Mouse (Mus musculus): ENCODE data around the gene Grid2. TPM values are rescaled to one million over a fixed set of nuclear protein-coding genes. Genes with fewer than 3 reads are reported as not detected.

Grid2 gene
- polyA plus RNA-seq, 1 experiment from 2014 or later, result 1.9 TPM

GRCm38 (mm10) chr6:63921951-63922350 is 666.3 kb downstream of the Grid2 start:
- ATAC-seq (ENCODE audit: low FRiP score), result no peak
- H3K4me2 ChIP-seq, result no peak overlapping the region
- H3K36me3 ChIP-seq (ENCODE audit: control insufficient read depth, insufficient read depth, low read length), result no peaks in the 10 kb centered on the region
- H3K9ac ChIP-seq (ENCODE audit: low read length), result no peak overlapping the region
- 90% methylated on average over 6 of the region's 6 CpGs for WGBS
- H3K4me3 ChIP-seq (ENCODE audit: low read depth, low read length), result no peak overlapping the region
- no peaks in the 10 kb centered on the region for H3K27me3 ChIP-seq (ENCODE audit: control insufficient read depth, insufficient read depth, low read length)
- H3K9me3 ChIP-seq (ENCODE audit: control insufficient read depth, low read length), result no peaks in the 10 kb centered on the region
- H3K4me1 ChIP-seq (ENCODE audit: control insufficient read depth, insufficient read depth, low read length), result no peaks in the 10 kb centered on the region
- no peak for DNase-seq (ENCODE audit: low spot score, missing footprints)
- H3K27ac ChIP-seq (ENCODE audit: low read depth, low read length), result no peak overlapping the region

GRCm38 (mm10) chr6:63931201-63931600 is 675.5 kb downstream of the Grid2 start:
- Histone ChIP-seq H3K4me2 (no peak overlapping the region), H3K9ac (ENCODE audit: low read length) (no peak overlapping the region), H3K4me1 (ENCODE audit: control insufficient read depth, insufficient read depth, low read length) (no peaks in the 10 kb centered on the region), H3K9me3 (ENCODE audit: control insufficient read depth, low read length) (no peaks in the 10 kb centered on the region), H3K36me3 (ENCODE audit: control insufficient read depth, insufficient read depth, low read length) (no peaks in the 10 kb centered on the region), H3K27me3 (ENCODE audit: control insufficient read depth, insufficient read depth, low read length) (no peaks in the 10 kb centered on the region), H3K4me3 (ENCODE audit: low read depth, low read length) (no peak overlapping the region), H3K27ac (ENCODE audit: low read depth, low read length) (no peak overlapping the region)
- no peak for ATAC-seq (ENCODE audit: low FRiP score)
- DNase-seq (ENCODE audit: low spot score, missing footprints), result no peak

- H3K9ac ChIP-seq (ENCODE audit: low read length), result no peak overlapping the region
- DNase-seq (ENCODE audit: low spot score, missing footprints), result no peak
- no peaks in the 10 kb centered on the region for H3K4me1 ChIP-seq (ENCODE audit: control insufficient read depth, insufficient read depth, low read length)
- H3K27ac ChIP-seq (ENCODE audit: low read depth, low read length), result no peak overlapping the region
- WGBS, result 47% methylated on average over 5 of the region's 5 CpGs
- no peaks in the 10 kb centered on the region for H3K36me3 ChIP-seq (ENCODE audit: control insufficient read depth, insufficient read depth, low read length)
- no peak overlapping the region for H3K4me3 ChIP-seq (ENCODE audit: low read depth, low read length)
- 0 out of 2 replicates have a peak, but pooled peaks have one; percentile 4 for ATAC-seq (ENCODE audit: low FRiP score)
- no peak overlapping the region for H3K4me2 ChIP-seq
- H3K27me3 ChIP-seq (ENCODE audit: control insufficient read depth, insufficient read depth, low read length), result no peaks in the 10 kb centered on the region
- no peaks in the 10 kb centered on the region for H3K9me3 ChIP-seq (ENCODE audit: control insufficient read depth, low read length)
These were observed 691.0 kb downstream of the Grid2 start for GRCm38 (mm10) chr6:63946721-63947120.

GRCm38 (mm10) chr6:63963789-63964188 is 708.1 kb downstream of the Grid2 start:
- H3K4me1 ChIP-seq (ENCODE audit: control insufficient read depth, insufficient read depth, low read length), result no peaks in the 10 kb centered on the region
- H3K36me3 ChIP-seq (ENCODE audit: control insufficient read depth, insufficient read depth, low read length), result no peaks in the 10 kb centered on the region
- no peak for ATAC-seq (ENCODE audit: low FRiP score)
- H3K27ac ChIP-seq (ENCODE audit: low read depth, low read length), result no peak overlapping the region
- no peak overlapping the region for H3K9ac ChIP-seq (ENCODE audit: low read length)
- H3K27me3 ChIP-seq (ENCODE audit: control insufficient read depth, insufficient read depth, low read length), result no peaks in the 10 kb centered on the region
- H3K4me3 ChIP-seq (ENCODE audit: low read depth, low read length), result no peak overlapping the region
- WGBS, result 76% methylated on average over 3 of the region's 3 CpGs
- H3K9me3 ChIP-seq (ENCODE audit: control insufficient read depth, low read length), result no peaks in the 10 kb centered on the region
- DNase-seq (ENCODE audit: low spot score, missing footprints), result no peak
- H3K4me2 ChIP-seq, result no peak overlapping the region

GRCm38 (mm10) chr6:63964269-63964668 is 708.6 kb downstream of the Grid2 start:
- H3K4me1 ChIP-seq (ENCODE audit: control insufficient read depth, insufficient read depth, low read length), result no peaks in the 10 kb centered on the region
- no peak overlapping the region for H3K4me2 ChIP-seq
- no peak overlapping the region for H3K9ac ChIP-seq (ENCODE audit: low read length)
- H3K27ac ChIP-seq (ENCODE audit: low read depth, low read length), result no peak overlapping the region
- H3K36me3 ChIP-seq (ENCODE audit: control insufficient read depth, insufficient read depth, low read length), result no peaks in the 10 kb centered on the region
- H3K9me3 ChIP-seq (ENCODE audit: control insufficient read depth, low read length), result no peaks in the 10 kb centered on the region
- no peak overlapping the region for H3K4me3 ChIP-seq (ENCODE audit: low read depth, low read length)
- no peaks in the 10 kb centered on the region for H3K27me3 ChIP-seq (ENCODE audit: control insufficient read depth, insufficient read depth, low read length)
- no peak for DNase-seq (ENCODE audit: low spot score, missing footprints)
- WGBS, result 91% methylated on average over 6 of the region's 6 CpGs
- ATAC-seq (ENCODE audit: low FRiP score), result no peak

GRCm38 (mm10) chr6:63964735-63965134 is 709.1 kb downstream of the Grid2 start:
- H3K9me3 ChIP-seq (ENCODE audit: control insufficient read depth, low read length), result no peaks in the 10 kb centered on the region
- H3K27ac ChIP-seq (ENCODE audit: low read depth, low read length), result no peak overlapping the region
- no peaks in the 10 kb centered on the region for H3K36me3 ChIP-seq (ENCODE audit: control insufficient read depth, insufficient read depth, low read length)
- H3K9ac ChIP-seq (ENCODE audit: low read length), result no peak overlapping the region
- H3K4me3 ChIP-seq (ENCODE audit: low read depth, low read length), result no peak overlapping the region
- H3K4me2 ChIP-seq, result no peak overlapping the region
- ATAC-seq (ENCODE audit: low FRiP score) (no peak), DNase-seq (ENCODE audit: low spot score, missing footprints) (no peak)
- 85% methylated on average over 2 of the region's 2 CpGs for WGBS
- no peaks in the 10 kb centered on the region for H3K4me1 ChIP-seq (ENCODE audit: control insufficient read depth, insufficient read depth, low read length)
- no peaks in the 10 kb centered on the region for H3K27me3 ChIP-seq (ENCODE audit: control insufficient read depth, insufficient read depth, low read length)

- Histone ChIP-seq H3K4me3 (ENCODE audit: low read depth, low read length) (no peak overlapping the region), H3K27me3 (ENCODE audit: control insufficient read depth, insufficient read depth, low read length) (no peaks in the 10 kb centered on the region), H3K9me3 (ENCODE audit: control insufficient read depth, low read length) (no peaks in the 10 kb centered on the region), H3K36me3 (ENCODE audit: control insufficient read depth, insufficient read depth, low read length) (no peaks in the 10 kb centered on the region), H3K27ac (ENCODE audit: low read depth, low read length) (no peak overlapping the region), H3K4me1 (ENCODE audit: control insufficient read depth, insufficient read depth, low read length) (no peaks in the 10 kb centered on the region), H3K4me2 (no peak overlapping the region), H3K9ac (ENCODE audit: low read length) (no peak overlapping the region)
- 63% methylated on average over 2 of the region's 2 CpGs for WGBS
- DNase-seq (ENCODE audit: low spot score, missing footprints) (no peak), ATAC-seq (ENCODE audit: low FRiP score) (peak; percentile 30; the same call in 1 of the 2 replicates)
These were observed 790.4 kb downstream of the Grid2 start for GRCm38 (mm10) chr6:64046084-64046483.

- no peak overlapping the region for H3K27ac ChIP-seq (ENCODE audit: low read depth, low read length)
- no peaks in the 10 kb centered on the region for H3K9me3 ChIP-seq (ENCODE audit: control insufficient read depth, low read length)
- WGBS, result 78% methylated on average over 1 of the region's 1 CpGs
- DNase-seq (ENCODE audit: low spot score, missing footprints) (no peak), ATAC-seq (ENCODE audit: low FRiP score) (no peak)
- H3K4me3 ChIP-seq (ENCODE audit: low read depth, low read length), result no peak overlapping the region
- H3K4me1 ChIP-seq (ENCODE audit: control insufficient read depth, insufficient read depth, low read length), result no peaks in the 10 kb centered on the region
- no peak overlapping the region for H3K4me2 ChIP-seq
- H3K9ac ChIP-seq (ENCODE audit: low read length), result no peak overlapping the region
- no peaks in the 10 kb centered on the region for H3K36me3 ChIP-seq (ENCODE audit: control insufficient read depth, insufficient read depth, low read length)
- no peaks in the 10 kb centered on the region for H3K27me3 ChIP-seq (ENCODE audit: control insufficient read depth, insufficient read depth, low read length)
These were observed 791.1 kb downstream of the Grid2 start for GRCm38 (mm10) chr6:64046732-64047131.

- H3K9me3 ChIP-seq (ENCODE audit: control insufficient read depth, low read length), result no peaks in the 10 kb centered on the region
- no peaks in the 10 kb centered on the region for H3K36me3 ChIP-seq (ENCODE audit: control insufficient read depth, insufficient read depth, low read length)
- no peak overlapping the region for H3K9ac ChIP-seq (ENCODE audit: low read length)
- no peak for ATAC-seq (ENCODE audit: low FRiP score)
- no peak for DNase-seq (ENCODE audit: low spot score, missing footprints)
- no peaks in the 10 kb centered on the region for H3K4me1 ChIP-seq (ENCODE audit: control insufficient read depth, insufficient read depth, low read length)
- no peaks in the 10 kb centered on the region for H3K27me3 ChIP-seq (ENCODE audit: control insufficient read depth, insufficient read depth, low read length)
- no peak overlapping the region for H3K27ac ChIP-seq (ENCODE audit: low read depth, low read length)
- H3K4me2 ChIP-seq, result no peak overlapping the region
- H3K4me3 ChIP-seq (ENCODE audit: low read depth, low read length), result no peak overlapping the region
- 92% methylated on average over 5 of the region's 5 CpGs for WGBS
These were observed 792.3 kb downstream of the Grid2 start for GRCm38 (mm10) chr6:64047950-64048349.

- no peak overlapping the region for H3K27ac ChIP-seq (ENCODE audit: low read depth, low read length)
- no peaks in the 10 kb centered on the region for H3K36me3 ChIP-seq (ENCODE audit: control insufficient read depth, insufficient read depth, low read length)
- ATAC-seq (ENCODE audit: low FRiP score) (peak; percentile 70), DNase-seq (ENCODE audit: low spot score, missing footprints) (no peak)
- WGBS, result 53% methylated on average over 7 of the region's 7 CpGs
- H3K9me3 ChIP-seq (ENCODE audit: control insufficient read depth, low read length), result no peaks in the 10 kb centered on the region
- no peaks in the 10 kb centered on the region for H3K27me3 ChIP-seq (ENCODE audit: control insufficient read depth, insufficient read depth, low read length)
- no peak overlapping the region for H3K4me3 ChIP-seq (ENCODE audit: low read depth, low read length)
- H3K9ac ChIP-seq (ENCODE audit: low read length), result no peak overlapping the region
- 0 out of 2 replicates have a peak, but pooled peaks cover 2% of the 10 kb centered on the region for H3K4me1 ChIP-seq (ENCODE audit: control insufficient read depth, insufficient read depth, low read length)
- H3K4me2 ChIP-seq, result no peak overlapping the region
These were observed 808.2 kb downstream of the Grid2 start for GRCm38 (mm10) chr6:64063858-64064257.

Measured in midbrain, embryonic 11.5 days (tissue).